Mouse (Mus musculus) common myeloid progenitor, adult 5-6 weeks (primary cell): ENCODE data around the gene Galnt11. TPM values are rescaled to one million over a fixed set of nuclear protein-coding genes. Genes with fewer than 3 reads are reported as not detected.

ENCODE experiments used
- ATAC-seq: replicated peaks from 2 replicates; pipeline ENCODE4 v1.8.0; 2016; ENCODE audit warnings: low read depth, mild to moderate bottlenecking, moderate TSS enrichment, inconsistent platforms; ENCODE audit not compliant: poor library complexity, severe bottlenecking
- total RNA-seq: library from RNA; stranded (forward); fragments of 200-1000, 187-1606 nt; gene quantifications from 2 replicates; pipeline ENCODE4 v1.2.3, GENCODE M21; 2017

Galnt11 gene
- total RNA-seq, 1 experiment from 2014 or later, result 21.3 TPM

DNA sequence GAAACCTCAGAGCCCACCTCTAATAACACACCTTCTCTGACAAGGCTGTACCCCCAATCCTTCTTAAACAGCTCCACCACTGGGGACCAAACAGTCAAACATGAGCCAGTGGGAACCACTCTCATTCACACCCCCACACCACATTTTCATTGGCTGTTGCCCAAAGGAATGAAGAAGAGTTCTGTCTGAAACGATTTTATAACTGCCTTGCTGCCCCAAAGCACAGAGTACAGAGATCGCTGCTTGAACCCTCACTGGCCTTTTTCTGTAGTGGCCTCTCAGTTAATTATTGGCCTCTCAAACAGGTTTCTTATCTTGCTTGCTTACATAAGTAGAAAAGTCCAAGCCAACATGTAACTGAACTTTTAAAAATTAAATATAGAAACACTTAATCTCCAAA is 30.7 kb downstream of the Galnt11 start:
- no peak for ATAC-seq

- no peak for ATAC-seq
Measured at GRCm38 (mm10) chr5:25252825-25253544, 31.3 kb downstream of the Galnt11 start.

- ATAC-seq, result no peak
Measured at GRCm38 (mm10) chr5:25254491-25254890, 32.8 kb downstream of the Galnt11 start.

DNA sequence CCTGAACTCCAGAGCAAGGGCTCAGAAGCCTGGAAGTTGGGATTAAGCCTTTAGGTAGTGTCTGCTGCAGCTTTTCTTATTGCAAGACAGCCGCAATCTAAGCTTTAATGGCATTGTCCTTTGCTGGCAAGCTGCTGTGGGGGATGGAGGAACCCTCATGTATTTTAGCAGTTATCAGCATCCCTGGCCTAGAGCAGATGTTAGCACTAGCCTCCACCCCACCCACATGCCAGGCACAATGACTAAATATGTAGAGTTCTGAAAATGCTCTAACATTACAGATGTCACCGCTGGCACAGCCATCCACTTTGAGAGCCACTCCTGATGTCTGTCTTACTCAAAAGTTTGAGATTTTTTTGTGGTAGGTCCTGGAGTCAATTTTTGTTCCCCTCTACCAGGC is 35.0 kb downstream of the Galnt11 start:
- no peak for ATAC-seq

DNA sequence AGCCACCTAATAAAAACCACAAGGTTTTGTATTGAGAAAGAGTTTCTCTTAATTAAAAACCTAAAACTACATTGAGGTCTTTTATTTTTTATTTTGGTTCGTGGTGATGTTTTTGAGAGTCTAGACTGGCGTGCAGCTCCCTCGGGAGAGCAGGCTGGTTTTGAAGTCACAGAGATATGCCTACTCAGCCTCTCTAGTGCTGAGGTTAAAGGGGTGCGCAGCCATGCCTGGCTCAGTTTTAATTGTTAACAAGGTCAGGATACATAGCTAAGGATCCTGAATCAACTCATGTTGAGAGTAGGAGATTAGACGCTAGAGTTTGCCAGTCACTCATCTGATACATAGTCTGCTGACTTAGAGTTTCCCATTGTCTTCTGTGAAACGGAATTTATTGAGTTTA is 39.7 kb downstream of the Galnt11 start:
- ATAC-seq, result no peak

DNA sequence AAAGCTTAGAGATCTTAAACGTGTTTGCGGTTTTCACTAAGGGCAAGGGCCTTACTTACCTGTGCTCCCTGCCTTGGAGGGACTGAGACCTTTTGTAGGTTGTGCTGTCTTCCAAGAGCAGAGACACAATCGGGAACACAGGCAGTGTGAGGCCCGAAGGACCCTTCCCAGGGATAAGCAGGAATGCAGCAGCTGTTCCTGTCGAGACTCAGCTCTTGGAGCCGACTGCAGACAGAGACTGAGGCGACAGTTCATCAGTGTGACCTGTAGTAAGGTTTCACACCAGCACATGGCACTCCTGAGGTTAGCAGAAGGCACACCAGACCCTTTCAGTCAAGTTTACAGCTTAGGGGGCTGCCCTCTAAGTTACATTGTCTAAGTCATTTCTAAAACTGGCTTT is 40.6 kb downstream of the Galnt11 start:
- ATAC-seq, result no peak

DNA sequence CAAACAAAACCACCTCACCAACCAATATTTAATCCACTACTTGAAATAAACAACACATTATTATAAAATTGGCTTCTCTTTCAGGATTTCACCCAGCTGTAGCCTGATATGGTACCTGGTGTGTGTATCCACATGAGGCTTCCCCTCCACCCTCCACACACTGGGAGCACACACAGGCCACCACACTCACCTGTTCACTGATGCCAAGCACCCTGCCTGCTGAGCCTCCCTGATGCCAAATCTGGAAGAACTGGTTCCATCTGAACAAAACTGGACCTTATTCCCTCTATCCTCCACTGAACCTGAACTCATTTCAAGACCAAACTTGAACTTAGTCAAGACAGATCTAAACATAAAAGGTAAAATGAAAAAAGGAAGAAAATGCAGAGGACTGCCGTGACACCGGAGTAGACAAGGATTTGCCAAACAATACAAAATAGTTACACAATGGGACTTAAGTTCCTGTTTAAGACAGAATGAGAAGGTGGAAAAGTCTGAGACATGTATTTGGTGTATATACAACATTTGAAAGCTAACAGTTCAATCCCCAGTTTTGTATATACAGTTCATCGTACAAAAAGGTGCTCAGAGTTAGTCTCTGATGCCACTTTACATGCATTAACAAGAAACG is 46.7 kb downstream of the Galnt11 start:
- no peak for ATAC-seq

GRCm38 (mm10) chr5:25275629-25276028 is 53.9 kb downstream of the Galnt11 start:
- ATAC-seq, result no peak

GRCm38 (mm10) chr5:25276365-25276764 is 54.7 kb downstream of the Galnt11 start:
- no peak for ATAC-seq

DNA sequence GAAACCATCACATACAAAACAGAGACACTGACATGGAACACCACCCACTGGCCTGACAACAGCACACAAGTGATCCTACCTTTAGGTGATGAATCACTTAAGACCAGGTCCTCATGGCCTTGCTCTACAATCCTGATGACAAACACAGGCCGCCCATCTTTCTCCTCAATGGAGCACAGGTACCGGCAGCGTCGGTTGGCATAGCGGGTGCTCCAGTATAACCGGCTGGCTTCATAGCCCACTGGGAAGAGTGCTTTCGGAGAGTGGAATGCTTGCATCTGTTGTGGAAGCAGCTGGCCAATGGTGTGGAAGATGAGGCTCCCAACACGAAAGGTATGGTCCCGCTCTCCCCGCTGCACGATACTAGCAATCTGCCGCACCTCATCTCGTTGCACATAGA is 62.3 kb downstream of the Galnt11 start:
- ATAC-seq, result no peak

DNA sequence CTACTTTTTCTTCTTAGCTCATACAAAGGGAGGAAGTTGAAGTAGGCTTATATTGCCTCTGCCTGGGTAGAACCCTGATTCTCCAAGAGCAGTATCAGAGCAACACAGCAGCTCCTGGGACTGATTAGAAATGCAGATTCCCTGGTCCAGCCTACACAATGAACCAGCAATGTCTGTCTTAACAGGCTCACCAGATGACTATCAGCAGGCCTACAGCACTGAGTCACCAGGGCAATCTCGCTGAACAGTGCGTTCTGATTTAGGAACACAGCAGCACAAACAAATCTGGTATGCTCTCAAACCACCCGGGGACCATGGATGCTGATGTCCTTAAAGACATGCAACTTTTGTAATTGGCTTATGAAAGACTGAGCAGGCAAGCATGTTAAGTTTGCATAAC is 75.1 kb downstream of the Galnt11 start:
- ATAC-seq, result no peak

- no peak for ATAC-seq
Measured at GRCm38 (mm10) chr5:25310226-25310625, 88.5 kb downstream of the Galnt11 start.

DNA sequence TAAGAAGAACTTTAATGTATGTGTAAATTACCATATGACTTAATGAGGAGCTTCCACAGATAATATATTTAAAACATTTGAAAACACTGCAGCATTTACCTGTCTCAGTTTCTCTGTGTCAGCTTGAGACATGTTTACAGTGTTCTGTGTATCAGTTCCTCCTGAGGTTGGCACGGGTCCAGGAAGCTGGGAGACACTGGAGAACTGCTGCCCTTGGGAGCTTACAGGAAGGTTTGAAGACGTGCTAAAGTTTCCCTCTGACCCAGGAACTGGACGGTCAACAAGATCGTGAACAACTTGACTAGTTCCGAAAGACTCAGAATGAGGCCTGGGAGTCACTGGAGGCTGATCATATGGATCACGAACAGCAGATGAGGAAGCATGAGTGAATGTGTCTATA is 92.2 kb downstream of the Galnt11 start:
- no peak for ATAC-seq

Other genes starting within 250 kb of the Galnt11 start
- gene Prkag2, start 121.3 kb upstream of the Galnt11 start, total RNA-seq, result 17.6 and 26.3 TPM in 2 replicates
- gene Galntl5, start 40.4 kb upstream of the Galnt11 start, total RNA-seq, result not detected in 2 replicates
- gene E130116L18Rik, start 1.2 kb downstream of the Galnt11 start, total RNA-seq, result not detected in 2 replicates